Mouse (Mus musculus) cerebellum, adult 2 months (tissue): Measurements from ENCODE around the gene Hnrnpu. TPM values are rescaled to one million over a fixed set of nuclear protein-coding genes. Genes with fewer than 3 reads are reported as not detected.

Experiments used
- DNase-seq, 2 experiments: peaks; one replicate each; pipeline ENCODE4 v3.0.0; 2021
- H3K27ac ChIP-seq: fragments of 200-500 bp; 2 replicates; pipeline ENCODE4 v1.5.1; 2012; ENCODE audit warnings: low read length, control low read depth, inconsistent platforms; ENCODE audit not compliant: insufficient read depth
- H3K27me3 ChIP-seq: fragments of 200-500 bp; 2 replicates; pipeline ENCODE4 v1.6.1; 2012; ENCODE audit warnings: inconsistent platforms, mild to moderate bottlenecking, low read length, moderate library complexity; ENCODE audit not compliant: control insufficient read depth, insufficient read depth
- H3K4me1 ChIP-seq: fragments of 200-500 bp; 2 replicates; pipeline ENCODE4 v1.6.1; 2011; ENCODE audit warnings: low read length; ENCODE audit not compliant: control insufficient read depth, insufficient read depth
- H3K4me3 ChIP-seq: fragments of 200-500 bp; replicated peaks from 2 replicates; pipeline ENCODE3; 2011; ENCODE audit warnings: mild to moderate bottlenecking, low read depth, low read length, control low read depth; ENCODE audit not compliant: insufficient read depth
- CTCF ChIP-seq: fragments of 200-500 bp; IDR thresholded peaks from 2 replicates; pipeline ENCODE4 v1.5.1; 2011; ENCODE audit warnings: low read depth, mild to moderate bottlenecking, control low read depth, low read length, moderate library complexity, borderline replicate concordance; ENCODE audit not compliant: insufficient read depth
- POLR2A ChIP-seq: fragments of 200-500 bp; IDR thresholded peaks from 2 replicates; pipeline ENCODE4 v1.6.1; 2011; ENCODE audit warnings: low read length, control low read depth, borderline replicate concordance; ENCODE audit not compliant: insufficient read depth
- WGBS: fragments of 180-500 bp; shearing (Covaris S2); methylation state at CpG from one replicate; pipeline ENCODE4 v1.1.7; 2018; 5-methylcytosine and 5-hydroxymethylcytosine counted together
- polyA plus RNA-seq: library from polyadenylated mRNA; depleted of rRNA; stranded (reverse); fragments of >200 nt; gene quantifications from 2 replicates; pipeline ENCODE4 v1.2.3, GENCODE M21; 2012; rRNA removed

Hnrnpu gene
- polyA plus RNA-seq = 365 and 383 TPM in 2 replicates

- under 1% methylated on average over 73 of the region's 73 CpGs for WGBS
- Histone ChIP-seq H3K27ac (peak within 1 kb of the TSS; percentile 98), H3K4me3 (peak within 1 kb of the TSS; percentile 83), H3K27me3 (no peaks in the 10 kb centered on the region), H3K4me1 (peaks cover 3% of the 10 kb centered on the region; the same call in 1 of the 2 replicates)
- peak; percentile 95 to 97 for DNase-seq
- TF ChIP-seq POLR2A (peak; percentile 91), CTCF (no peak)
These were observed at the start of gene Hnrnpu for GRCm38 (mm10) chr1:178337551-178338317. TSS of gene Hnrnpu (minus strand) at chr1:178337797.

GRCm38 (mm10) chr1:178382165-178382564 is 44.6 kb upstream of the Hnrnpu start:
- H3K4me1 ChIP-seq = no peaks in the 10 kb centered on the region
- DNase-seq = no peak
- no peak overlapping the region for H3K4me3 ChIP-seq
- no peaks in the 10 kb centered on the region for H3K27me3 ChIP-seq
- TF ChIP-seq POLR2A (no peak), CTCF (no peak)
- no peak overlapping the region for H3K27ac ChIP-seq

DNA sequence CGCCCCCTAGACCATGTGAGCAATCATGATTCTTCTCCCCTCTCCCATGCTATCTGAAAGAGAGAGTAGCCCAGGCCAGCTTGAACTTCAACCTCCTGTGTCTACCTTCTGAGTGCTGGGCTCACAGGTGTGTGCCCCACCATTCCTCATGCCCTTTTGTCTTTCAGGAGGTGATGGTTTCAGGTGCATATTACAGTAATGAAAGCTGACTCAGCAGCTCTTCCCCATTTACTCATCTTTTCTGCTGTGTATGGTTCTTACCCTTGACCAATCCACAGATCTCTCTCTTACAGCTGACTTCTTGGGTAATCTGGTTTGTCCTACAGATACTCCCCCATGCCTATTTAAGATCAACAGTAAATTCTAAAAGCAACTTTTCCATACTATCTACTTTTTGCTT is 41.6 kb upstream of the Hnrnpu start:
- TF ChIP-seq CTCF (no peak), POLR2A (no peak)
- Histone ChIP-seq H3K27ac (no peak overlapping the region), H3K4me3 (no peak overlapping the region), H3K27me3 (no peaks in the 10 kb centered on the region), H3K4me1 (no peaks in the 10 kb centered on the region; the same call in 1 of the 2 replicates)
- no peak for DNase-seq
- 91% methylated on average over 1 of the region's 1 CpGs for WGBS

GRCm38 (mm10) chr1:178378115-178378514 is 40.5 kb upstream of the Hnrnpu start:
- TF ChIP-seq POLR2A (no peak), CTCF (no peak)
- H3K27me3 ChIP-seq = no peaks in the 10 kb centered on the region
- H3K4me1 ChIP-seq = no peaks in the 10 kb centered on the region; the same call in 1 of the 2 replicates
- H3K27ac ChIP-seq = no peak overlapping the region
- WGBS = 85% methylated on average over 3 of the region's 3 CpGs
- no peak for DNase-seq
- no peak overlapping the region for H3K4me3 ChIP-seq

- TF ChIP-seq CTCF (no peak), POLR2A (no peak)
- H3K4me1 ChIP-seq = no peaks in the 10 kb centered on the region; the same call in 1 of the 2 replicates
- no peak overlapping the region for H3K27ac ChIP-seq
- H3K4me3 ChIP-seq = no peak overlapping the region
- 70% methylated on average over 2 of the region's 2 CpGs for WGBS
- H3K27me3 ChIP-seq = no peaks in the 10 kb centered on the region
- no peak for DNase-seq
These were observed 39.3 kb upstream of the Hnrnpu start for GRCm38 (mm10) chr1:178376907-178377306.

DNA sequence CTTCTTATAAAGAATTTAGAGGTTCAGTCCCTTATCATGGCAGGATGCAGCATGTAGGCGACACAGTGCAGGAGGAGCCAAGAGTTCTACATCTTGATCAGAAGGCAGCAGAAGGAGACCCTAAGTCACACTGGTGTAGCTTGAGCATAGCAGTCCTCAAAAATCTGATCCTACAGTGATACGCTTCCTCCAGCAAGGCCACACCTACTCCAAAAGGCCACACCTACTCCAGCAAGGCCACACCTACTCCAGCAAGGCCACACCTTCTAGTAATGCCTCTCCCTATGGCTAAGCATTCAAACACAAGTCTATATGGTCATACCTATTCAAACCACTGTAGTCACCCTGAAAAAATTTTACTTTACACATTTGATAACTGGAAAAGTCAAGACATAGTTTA is 38.5 kb upstream of the Hnrnpu start:
- WGBS = 95% methylated on average over 2 of the region's 2 CpGs
- H3K27me3 ChIP-seq = no peaks in the 10 kb centered on the region
- no peak for DNase-seq
- TF ChIP-seq POLR2A (no peak), CTCF (no peak)
- no peak overlapping the region for H3K27ac ChIP-seq
- no peaks in the 10 kb centered on the region; the same call in 1 of the 2 replicates for H3K4me1 ChIP-seq
- H3K4me3 ChIP-seq = no peak overlapping the region

GRCm38 (mm10) chr1:178375381-178375780 is 37.8 kb upstream of the Hnrnpu start:
- no peaks in the 10 kb centered on the region for H3K27me3 ChIP-seq
- no peaks in the 10 kb centered on the region; the same call in 1 of the 2 replicates for H3K4me1 ChIP-seq
- peak in 1 of 2 experiments; percentile 38 for DNase-seq
- no peak overlapping the region for H3K27ac ChIP-seq
- no peak overlapping the region for H3K4me3 ChIP-seq
- TF ChIP-seq POLR2A (no peak), CTCF (no peak)

- no peak for DNase-seq
- H3K4me1 ChIP-seq = peaks cover 9% of the 10 kb centered on the region; the same call in 1 of the 2 replicates
- no peak overlapping the region for H3K27ac ChIP-seq
- TF ChIP-seq CTCF = no peak
- TF ChIP-seq POLR2A = no peak
- H3K27me3 ChIP-seq = no peaks in the 10 kb centered on the region
- WGBS = 90% methylated on average over 4 of the region's 4 CpGs
- H3K4me3 ChIP-seq = no peak overlapping the region
These were observed 35.1 kb upstream of the Hnrnpu start for GRCm38 (mm10) chr1:178372681-178373080.
